Mouse (Mus musculus): ENCODE measurements around the gene Cmas. TPM values are rescaled to one million over a fixed set of nuclear protein-coding genes. Genes with fewer than 3 reads are reported as not detected.
A peak's percentile ranks its signal among the peaks of the same experiment; 100 is the strongest.

Gene Cmas
- total RNA-seq, 2 experiments from 2014 or later, result 49.5 to 59.1 TPM

- no peak for ATAC-seq (replicated peaks; ENCODE audit: low FRiP score, low TSS enrichment, poor library complexity, severe bottlenecking)
These were observed 31.8 kb downstream of the Cmas start for GRCm38 (mm10) chr6:142788042-142788987.

DNA sequence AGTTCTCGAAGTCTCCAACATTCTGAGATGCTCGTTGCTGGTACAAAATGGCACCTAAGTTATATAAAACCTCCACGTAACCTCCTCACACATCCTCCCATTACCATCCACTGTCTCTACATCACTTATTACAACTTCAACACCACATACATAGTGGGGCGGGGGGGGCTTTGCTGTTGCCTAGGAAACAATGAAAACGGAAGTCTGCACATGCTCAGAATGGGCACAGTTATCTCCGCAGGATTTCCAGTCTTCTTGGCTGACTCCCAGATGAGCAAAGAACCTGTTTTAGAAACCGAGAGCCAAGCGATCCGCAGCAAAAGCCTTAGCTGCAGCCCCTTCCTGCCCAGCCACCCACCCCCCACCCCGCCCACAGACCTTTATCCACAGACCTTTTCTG, 33.2 kb downstream of the Cmas start:
- no peak for ATAC-seq (replicated peaks; ENCODE audit: low FRiP score, low TSS enrichment, poor library complexity, severe bottlenecking)

- peak; percentile 56; the same call in 1 of the 2 replicates for ATAC-seq (replicated peaks; ENCODE audit: low FRiP score, low TSS enrichment, poor library complexity, severe bottlenecking)
These were observed 35.9 kb downstream of the Cmas start for GRCm38 (mm10) chr6:142792241-142792968.

- no peak for ATAC-seq (replicated peaks; ENCODE audit: low FRiP score, low TSS enrichment, poor library complexity, severe bottlenecking)
These were observed 37.0 kb downstream of the Cmas start for GRCm38 (mm10) chr6:142793468-142793867.

DNA sequence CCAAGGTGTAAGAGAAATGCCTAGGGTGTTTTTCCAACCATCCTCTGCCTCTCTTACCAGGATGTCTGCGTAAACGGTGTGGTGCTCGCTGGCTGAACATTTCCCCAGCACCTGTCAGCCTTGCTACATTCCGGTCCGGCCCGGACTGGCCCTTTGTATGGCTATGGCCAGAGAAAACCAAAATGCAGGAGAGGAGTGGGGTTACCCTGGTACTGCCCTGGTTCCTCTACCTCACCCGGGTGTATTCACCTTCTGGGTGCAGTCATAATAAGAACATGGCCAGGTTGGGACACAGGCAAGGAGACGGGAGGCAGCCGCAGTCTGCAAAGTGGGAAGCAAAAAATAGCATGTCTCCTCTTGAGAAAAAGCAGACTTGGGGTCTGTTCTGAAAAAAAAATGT, 38.6 kb downstream of the Cmas start:
- ATAC-seq (replicated peaks; ENCODE audit: low FRiP score, low TSS enrichment, poor library complexity, severe bottlenecking), result no peak

GRCm38 (mm10) chr6:142795655-142796441, 39.4 kb downstream of the Cmas start:
- ATAC-seq (replicated peaks; ENCODE audit: low FRiP score, low TSS enrichment, poor library complexity, severe bottlenecking), result no peak

DNA sequence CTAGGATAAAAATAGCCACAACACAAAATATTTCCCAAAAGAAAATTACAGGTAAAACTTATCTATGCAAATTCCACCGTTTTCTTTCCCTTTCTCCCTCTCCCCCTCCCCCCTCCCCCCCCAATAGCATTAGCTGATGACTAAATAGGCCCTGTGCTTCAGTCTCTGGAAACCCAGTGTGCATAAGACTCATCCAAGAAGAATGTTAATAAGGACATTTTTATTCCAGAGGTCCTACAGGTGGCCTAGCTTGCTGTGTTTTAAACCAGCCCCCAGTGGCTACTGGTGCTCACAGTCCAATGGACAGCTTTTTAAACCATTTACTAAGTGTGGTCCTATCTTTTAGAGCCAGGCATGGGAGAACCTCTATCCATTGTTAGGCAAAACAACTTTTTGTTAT, 41.5 kb downstream of the Cmas start:
- ATAC-seq (replicated peaks; ENCODE audit: low FRiP score, low TSS enrichment, poor library complexity, severe bottlenecking), result no peak

- 0 out of 2 replicates have a peak, but pooled peaks have one; percentile 13 for ATAC-seq (replicated peaks; ENCODE audit: low FRiP score, low TSS enrichment, poor library complexity, severe bottlenecking)
These were observed 42.4 kb downstream of the Cmas start for GRCm38 (mm10) chr6:142798837-142799236.

DNA sequence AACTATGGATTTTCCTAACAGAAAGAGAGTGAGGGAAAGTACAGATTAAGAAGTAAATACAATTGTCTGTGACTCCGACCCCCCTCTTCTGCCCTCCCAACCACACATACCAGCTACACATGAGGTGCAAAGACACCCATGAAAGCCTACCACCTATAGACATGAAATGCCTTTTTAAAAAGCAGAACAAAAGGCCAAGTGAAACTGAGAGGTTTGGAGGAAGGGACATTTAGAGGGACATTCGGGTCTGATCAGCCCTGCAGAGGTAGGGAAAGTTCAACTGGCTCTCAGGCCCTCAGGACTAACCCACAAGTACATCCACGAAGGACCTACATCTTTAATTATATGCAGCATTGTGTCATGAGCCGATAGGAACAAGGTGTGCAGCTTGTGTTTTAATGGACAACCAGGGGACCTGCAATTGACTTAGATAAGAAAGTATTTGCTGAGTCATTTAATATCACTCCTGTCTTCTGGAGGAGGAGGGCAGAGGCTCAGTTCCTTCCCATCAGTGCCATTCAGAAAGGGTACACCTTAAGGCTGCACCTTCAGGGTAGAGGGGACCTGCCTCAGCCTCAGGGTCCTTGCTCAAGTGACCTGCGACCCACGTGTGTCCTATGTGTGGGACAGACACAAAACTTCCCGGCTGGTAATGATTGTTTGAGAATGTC, 43.4 kb downstream of the Cmas start:
- no peak; the same call in 1 of the 2 replicates for ATAC-seq (replicated peaks; ENCODE audit: low FRiP score, low TSS enrichment, poor library complexity, severe bottlenecking)

- no peak for ATAC-seq (replicated peaks; ENCODE audit: low FRiP score, low TSS enrichment, poor library complexity, severe bottlenecking)
These were observed 45.2 kb downstream of the Cmas start for GRCm38 (mm10) chr6:142801687-142802086.

DNA sequence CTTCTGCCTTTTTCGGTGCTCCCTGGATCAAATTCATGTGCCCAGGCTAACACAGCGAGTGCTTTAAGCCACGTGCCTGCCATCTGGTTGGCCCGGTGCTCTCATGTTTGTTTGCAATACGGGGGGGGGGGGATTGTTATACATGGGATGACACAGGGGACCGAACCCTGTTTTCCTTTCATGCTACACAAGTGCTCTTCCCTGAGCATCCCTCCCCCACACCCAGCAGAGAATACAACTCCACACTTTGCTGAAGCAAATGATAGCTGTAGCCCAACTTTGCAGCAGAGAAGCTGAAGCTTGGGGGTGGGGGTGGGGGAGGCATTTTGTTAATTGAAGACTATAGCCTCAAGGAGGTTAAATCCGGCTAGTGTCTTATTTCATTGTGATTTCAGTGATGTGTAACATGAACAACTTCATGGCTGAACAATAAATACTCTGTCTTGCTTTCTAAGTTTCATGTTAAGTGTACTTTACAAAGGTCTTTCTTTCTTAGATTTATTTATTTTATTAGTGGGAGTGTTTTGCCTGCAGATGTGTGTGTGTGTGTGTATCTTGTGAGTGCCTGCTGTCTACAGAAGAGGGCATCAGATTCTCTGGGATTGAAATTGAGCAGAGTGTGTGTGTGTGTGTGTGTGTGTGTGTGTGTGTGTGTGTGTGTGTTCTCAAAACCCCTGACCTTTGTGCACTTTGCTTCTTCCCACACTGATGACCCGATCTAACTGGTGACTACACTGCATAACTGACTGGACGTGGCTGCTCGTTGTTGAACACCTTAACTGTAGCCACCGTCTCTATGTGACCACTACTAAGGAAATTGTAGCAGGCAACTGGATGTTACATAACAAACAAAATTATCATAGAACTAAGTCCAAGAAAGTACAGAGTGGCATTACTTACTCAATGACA, 46.4 kb downstream of the Cmas start:
- no peak for ATAC-seq (replicated peaks; ENCODE audit: low FRiP score, low TSS enrichment, poor library complexity, severe bottlenecking)

DNA sequence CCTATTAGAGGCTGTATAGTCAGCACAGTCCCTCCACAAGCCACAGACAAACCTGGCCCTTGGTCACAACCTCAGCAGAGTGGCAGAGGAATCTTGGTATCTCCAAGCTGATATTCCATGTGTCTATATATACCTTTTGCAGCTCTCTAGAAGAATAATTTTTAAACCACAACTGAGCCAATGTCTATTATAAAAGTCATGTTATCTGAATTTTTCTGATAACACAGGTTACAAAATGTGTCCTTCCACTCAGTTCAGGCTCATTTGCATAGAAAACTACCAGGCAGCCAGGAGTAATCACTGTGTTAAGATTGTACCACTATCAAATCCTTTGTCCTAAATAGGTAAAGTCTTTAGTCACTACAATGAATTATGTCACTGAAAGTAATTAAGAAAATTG, 47.9 kb downstream of the Cmas start, which contains the start of gene Sult6b2:
TSS of gene Sult6b2 (minus strand) at position 101 of the 400 bp plus-strand sequence.
- ATAC-seq (replicated peaks; ENCODE audit: low FRiP score, low TSS enrichment, poor library complexity, severe bottlenecking), result no peak

DNA sequence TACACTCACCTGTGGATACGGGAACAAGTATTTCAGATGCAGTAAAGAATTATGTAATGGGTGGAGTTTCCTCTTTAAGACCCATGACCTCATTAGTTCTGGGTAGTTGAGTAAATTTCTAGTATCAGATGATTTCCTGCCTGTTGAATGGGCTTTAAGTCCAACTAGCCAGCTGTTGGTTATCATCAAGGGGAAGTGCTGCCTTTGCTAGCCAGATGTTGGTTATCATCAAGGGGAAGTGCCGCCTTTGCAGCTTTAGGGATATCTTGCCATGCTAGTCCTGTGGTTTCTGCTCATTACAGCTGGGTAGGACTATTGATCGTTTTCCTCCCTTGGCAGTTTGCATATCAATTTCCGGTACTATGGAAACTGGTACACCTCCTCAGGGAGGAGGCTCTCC, 49.8 kb downstream of the Cmas start:
- peak; percentile 70 for ATAC-seq (replicated peaks; ENCODE audit: low FRiP score, low TSS enrichment, poor library complexity, severe bottlenecking)

DNA sequence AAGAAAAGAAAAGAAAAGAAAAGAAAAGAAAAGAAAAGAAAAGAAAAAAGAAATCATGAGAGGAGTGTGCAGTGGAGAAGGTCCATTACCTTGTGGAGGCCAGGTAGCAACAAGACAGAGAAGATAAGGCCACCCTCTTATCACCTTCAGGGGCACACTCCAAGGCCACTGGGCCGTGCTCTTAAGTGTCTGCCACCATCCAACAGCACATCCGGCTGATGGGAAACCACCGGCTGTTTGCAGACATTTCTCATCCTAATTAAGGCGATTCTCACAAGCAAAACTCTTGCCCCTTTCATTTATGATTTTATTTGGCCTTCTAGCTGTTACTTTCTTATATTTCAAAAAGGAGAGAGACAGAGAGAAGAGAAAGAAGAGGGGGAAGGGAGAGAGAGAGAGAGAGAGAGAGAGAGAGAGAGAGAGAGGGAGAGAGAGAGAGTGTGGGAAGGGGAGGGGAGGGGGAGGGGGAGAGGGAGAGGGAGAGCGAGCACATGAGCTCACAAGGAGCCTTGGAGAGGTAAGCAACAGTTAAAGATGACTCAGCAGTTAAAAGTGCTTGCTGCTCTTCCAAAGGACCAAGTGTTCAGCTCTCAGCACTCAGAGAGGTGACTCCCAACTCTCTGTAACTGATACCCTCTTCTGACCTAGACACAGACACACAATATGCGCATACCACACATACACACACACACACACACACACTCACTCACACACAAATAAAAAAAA, 53.0 kb downstream of the Cmas start:
- ATAC-seq (replicated peaks; ENCODE audit: low FRiP score, low TSS enrichment, poor library complexity, severe bottlenecking), result no peak

- ATAC-seq (replicated peaks; ENCODE audit: low FRiP score, low TSS enrichment, poor library complexity, severe bottlenecking), result peak; percentile 64
These were observed 53.8 kb downstream of the Cmas start for GRCm38 (mm10) chr6:142810239-142810638.

DNA sequence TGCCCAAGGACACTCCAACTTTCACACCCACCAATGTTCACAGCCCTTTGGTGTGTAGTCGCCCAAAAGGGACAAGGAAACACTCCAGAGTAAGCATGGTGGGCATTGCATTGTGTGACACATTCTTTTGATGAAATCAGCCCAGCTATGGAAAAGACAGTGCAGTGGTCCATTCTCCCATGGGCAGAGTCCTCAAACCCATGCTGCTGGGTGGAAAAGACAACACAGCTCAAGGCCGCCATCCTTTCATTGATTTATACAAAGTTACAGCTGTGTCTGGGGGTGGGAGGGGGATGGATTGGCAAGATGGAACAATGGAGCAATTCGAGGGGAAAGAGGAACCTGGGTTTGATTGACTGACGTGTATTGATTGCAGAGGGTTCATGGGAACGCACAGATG, 56.5 kb downstream of the Cmas start:
- ATAC-seq (replicated peaks; ENCODE audit: low FRiP score, low TSS enrichment, poor library complexity, severe bottlenecking), result no peak

DNA sequence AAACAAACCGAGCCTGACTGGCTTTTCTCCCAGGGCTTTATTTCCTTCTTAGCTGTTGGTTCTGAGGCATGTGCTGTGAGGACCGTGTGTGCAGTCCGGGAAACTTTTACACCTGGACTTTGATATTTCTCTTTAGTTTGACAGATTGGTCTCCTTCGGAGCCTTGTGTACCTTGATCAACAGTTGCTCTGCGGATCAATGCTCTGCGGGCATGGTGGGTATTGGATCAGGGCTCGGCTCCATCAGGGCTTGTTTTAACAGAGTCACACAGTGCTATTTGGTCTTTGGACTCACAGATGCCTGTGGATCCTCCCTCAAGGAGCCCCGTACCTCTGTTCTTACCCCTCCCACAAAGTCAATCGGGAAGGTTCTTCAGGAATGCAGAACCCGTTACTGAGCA, 57.5 kb downstream of the Cmas start:
- ATAC-seq (replicated peaks; ENCODE audit: low FRiP score, low TSS enrichment, poor library complexity, severe bottlenecking), result no peak

All from megakaryocyte-erythroid progenitor cell, adult 5-6 weeks (primary cell).